Mouse (Mus musculus) MEL (cell line): ENCODE measurements around the gene Slc8a2.

ENCODE experiments used
- CTCF ChIP-seq, 3 experiments: IDR thresholded peaks in 2 of 3; conservative IDR thresholded peaks in 1 of 3; 2 replicates each; pipeline ENCODE4 v1.5.1; 2011 to 2012; ENCODE audit warnings: low read length in 3 of 3, low read depth in 2 of 3, mild to moderate bottlenecking in 2 of 3, improper control_type of control experiment in 1 of 3, inconsistent platforms in 1 of 3, mixed read lengths in 1 of 3, moderate library complexity in 1 of 3; ENCODE audit not compliant: control insufficient read depth in 1 of 3, insufficient read depth in 1 of 3, poor library complexity in 1 of 3, severe bottlenecking in 1 of 3
- EP300 ChIP-seq, 2 experiments: IDR thresholded peaks; 2 replicates each; pipeline ENCODE4 v1.6.1; 2011; ENCODE audit warnings: improper control_type of control experiment in 2 of 2, low read length in 2 of 2, low read depth in 1 of 2, mild to moderate bottlenecking in 1 of 2
- ETS1 ChIP-seq: IDR thresholded peaks from 2 replicates; pipeline ENCODE4 v1.6.1; 2012; ENCODE audit warnings: low read depth, mild to moderate bottlenecking, inconsistent platforms, low read length, improper control_type of control experiment, moderate library complexity
- GABPA ChIP-seq: IDR thresholded peaks from 2 replicates; pipeline ENCODE4 v1.6.1; 2012; ENCODE audit warnings: low read depth, mild to moderate bottlenecking, inconsistent platforms, low read length, improper control_type of control experiment, moderate library complexity
- GATA1 ChIP-seq: IDR thresholded peaks from 2 replicates; pipeline ENCODE4 v1.6.1; 2011; ENCODE audit warnings: low read depth, low read length, improper control_type of control experiment
- HCFC1 ChIP-seq: IDR thresholded peaks from 2 replicates; pipeline ENCODE4 v1.6.1; 2012; ENCODE audit warnings: low read depth, mild to moderate bottlenecking, inconsistent platforms, low read length, improper control_type of control experiment, moderate library complexity
- MAX ChIP-seq: IDR thresholded peaks from 2 replicates; pipeline ENCODE4 v1.6.1; 2011; ENCODE audit warnings: low read length, improper control_type of control experiment
- POLR2A ChIP-seq, 2 experiments: IDR thresholded peaks; 2 replicates each; pipeline ENCODE4 v1.6.1; 2011 to 2012; ENCODE audit warnings: low read length in 2 of 2, mild to moderate bottlenecking in 2 of 2, control low read depth in 1 of 2, improper control_type of control experiment in 1 of 2, low read depth in 1 of 2, moderate library complexity in 1 of 2; ENCODE audit not compliant: control insufficient read depth in 1 of 2, insufficient read depth in 1 of 2, poor library complexity in 1 of 2
- POLR2AphosphoS5 ChIP-seq: IDR thresholded peaks from 2 replicates; pipeline ENCODE4 v1.6.1; 2012; ENCODE audit warnings: low read depth, borderline replicate concordance, mild to moderate bottlenecking, inconsistent platforms, low read length, moderate library complexity, mixed read lengths
- RAD21 ChIP-seq: IDR thresholded peaks from 2 replicates; pipeline ENCODE4 v1.6.1; 2011; ENCODE audit warnings: mild to moderate bottlenecking, low read depth, low read length, improper control_type of control experiment
- RCOR1 ChIP-seq: IDR thresholded peaks from 2 replicates; pipeline ENCODE4 v1.6.1; 2012; ENCODE audit warnings: low read depth, mild to moderate bottlenecking, inconsistent platforms, low read length, improper control_type of control experiment
- USF1 ChIP-seq: IDR thresholded peaks from 2 replicates; pipeline ENCODE4 v1.6.1; 2014; ENCODE audit warnings: low read depth, mild to moderate bottlenecking, inconsistent platforms, low read length, improper control_type of control experiment, moderate library complexity
- ZKSCAN1 ChIP-seq: IDR thresholded peaks from 2 replicates; pipeline ENCODE4 v1.6.1; 2012; ENCODE audit warnings: low read depth, mild to moderate bottlenecking, inconsistent platforms, low read length, improper control_type of control experiment, moderate library complexity

- TF ChIP-seq RAD21 (no peak), EP300 (IDR thresholded peaks at IDR 0.05; ENCODE audit: low read depth in 1 of 2, low read length in 2 of 2) (no peak), ETS1 (no peak), ZKSCAN1 (no peak), POLR2A (IDR thresholded peaks at IDR 0.05; ENCODE audit: control insufficient read depth in 1 of 2, insufficient read depth in 1 of 2, low read depth in 1 of 2, low read length in 2 of 2, poor library complexity in 1 of 2) (no peak), CTCF (IDR thresholded peaks at IDR 0.05 in 2 of 3, conservative IDR thresholded peaks at IDR 0.05 in 1 of 3; ENCODE audit: control insufficient read depth in 1 of 3, insufficient read depth in 1 of 3, low read depth in 2 of 3, low read length in 3 of 3, poor library complexity in 1 of 3, severe bottlenecking in 1 of 3) (no peak), POLR2AphosphoS5 (no peak), USF1 (no peak), RCOR1 (no peak), GABPA (no peak), MAX (no peak), HCFC1 (no peak), GATA1 (no peak)
These were observed 3.8 kb upstream of the Slc8a2 start for GRCm38 (mm10) chr7:16125829-16126228.
